Mouse (Mus musculus) lung, adult 2 months (tissue): ENCODE results near the gene Ube2e1.

Experiments
- CTCF ChIP-seq: fragments of 200-500 bp; IDR thresholded peaks from 2 replicates; pipeline ENCODE4 v1.5.1; 2011; ENCODE audit warnings: mild to moderate bottlenecking, low read length, control low read depth; ENCODE audit not compliant: insufficient read depth
- POLR2A ChIP-seq: fragments of 200-500 bp; IDR thresholded peaks from 2 replicates; pipeline ENCODE4 v1.6.1; 2011; ENCODE audit warnings: low read depth, mild to moderate bottlenecking, control low read depth, low read length, borderline replicate concordance; ENCODE audit errors: extremely low read depth

GRCm38 (mm10) chr14:18350680-18351079 lies 19.0 kb upstream of the Ube2e1 start:
- TF ChIP-seq CTCF (no peak), POLR2A (no peak)
